Mouse (Mus musculus): Measurements from ENCODE around the gene Brinp2.

The Brinp2 gene

DNA sequence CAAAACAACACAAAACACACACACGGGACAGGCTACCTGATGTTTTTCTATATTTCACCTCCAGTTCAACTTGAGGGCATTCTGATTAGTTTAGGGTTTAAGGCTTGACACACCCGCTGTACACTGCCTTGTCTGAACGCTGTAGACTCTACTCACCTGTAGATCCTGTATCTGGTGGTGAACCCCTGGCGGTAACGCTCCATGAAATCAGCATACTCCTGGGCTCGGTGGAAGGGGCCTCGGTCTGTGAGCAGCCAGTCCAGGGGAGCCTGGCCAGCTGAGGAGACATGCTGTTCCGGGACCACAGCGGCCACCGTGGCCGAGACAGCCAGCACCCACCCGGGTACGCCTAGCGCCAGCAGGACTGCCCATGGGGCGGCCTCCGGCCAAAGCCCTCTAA, 60.9 kb downstream of the Brinp2 start:
- no peak for DNase-seq (ENCODE audit: low spot score)

- DNase-seq (ENCODE audit: low spot score): no peak
Measured at GRCm38 (mm10) chr1:158285198-158285597, 70.9 kb downstream of the Brinp2 start.

DNA sequence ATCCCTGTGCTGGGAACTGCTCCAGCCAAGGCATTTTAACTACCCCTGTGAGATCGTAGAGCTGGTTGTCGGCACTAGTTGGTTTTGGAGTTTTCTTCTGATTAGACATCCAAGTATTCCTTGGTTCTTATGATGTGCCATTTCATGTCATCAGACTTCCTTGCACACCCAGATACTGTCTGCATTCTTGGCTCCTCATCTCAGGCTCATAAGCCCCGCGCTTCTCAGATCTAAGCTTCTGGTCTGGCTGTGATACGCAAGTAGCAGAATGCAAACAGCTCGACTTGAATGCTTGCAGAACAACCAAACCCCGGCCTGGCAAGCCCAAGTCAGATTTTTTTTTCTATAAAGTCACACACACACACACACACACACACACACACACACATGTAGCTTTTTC, 72.3 kb downstream of the Brinp2 start:
- no peak for DNase-seq (ENCODE audit: low spot score)

DNA sequence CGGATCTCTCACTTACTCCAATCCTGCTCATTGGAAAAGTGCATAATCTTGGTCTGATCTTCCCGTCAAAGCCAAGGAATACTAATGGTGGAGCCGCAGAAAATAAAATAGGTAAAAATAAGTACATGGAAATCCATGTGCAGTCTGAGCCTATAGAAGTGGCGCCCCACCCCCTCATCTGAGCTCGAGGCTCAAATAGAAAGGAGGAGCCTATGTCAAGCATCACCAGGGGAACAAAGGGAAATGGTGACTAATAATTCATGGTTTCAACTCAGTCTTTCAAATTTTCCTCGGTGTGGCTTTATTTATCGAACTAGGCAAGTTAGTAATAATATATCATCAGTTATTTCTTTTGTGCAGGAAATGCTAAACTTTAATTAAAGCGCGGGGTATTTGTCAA, 84.1 kb downstream of the Brinp2 start:
- DNase-seq (ENCODE audit: low spot score): no peak

DNA sequence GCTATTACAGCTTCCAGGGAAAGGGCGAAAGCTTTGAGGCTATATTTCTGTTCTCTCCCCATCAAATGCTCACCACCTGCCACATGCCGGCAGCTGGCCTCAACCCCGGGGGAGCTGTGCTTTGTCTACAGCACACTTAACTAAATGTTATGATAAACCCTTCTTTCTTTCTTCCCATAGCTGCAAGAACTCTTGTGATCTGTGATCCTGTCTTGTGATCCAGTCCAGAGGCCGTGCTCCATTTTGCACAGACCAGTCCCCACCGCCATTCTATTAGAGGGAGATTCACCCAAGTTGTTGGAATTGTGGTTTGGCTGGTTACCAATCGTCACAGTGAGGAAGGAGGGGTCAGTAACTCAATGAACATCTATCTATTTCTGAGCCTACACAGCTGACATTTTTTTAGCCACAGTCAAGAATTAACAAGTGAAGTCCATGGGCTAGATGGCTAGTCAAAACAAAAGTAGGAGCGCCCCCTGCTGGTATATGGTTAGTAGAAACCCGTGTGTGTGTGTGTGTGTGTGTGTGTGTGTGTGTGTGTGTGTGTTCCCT, 89.0 kb downstream of the Brinp2 start:
- DNase-seq (ENCODE audit: low spot score): no peak

- no peak for DNase-seq (ENCODE audit: low spot score)
Measured at GRCm38 (mm10) chr1:158266293-158267019, 89.7 kb downstream of the Brinp2 start.

DNA sequence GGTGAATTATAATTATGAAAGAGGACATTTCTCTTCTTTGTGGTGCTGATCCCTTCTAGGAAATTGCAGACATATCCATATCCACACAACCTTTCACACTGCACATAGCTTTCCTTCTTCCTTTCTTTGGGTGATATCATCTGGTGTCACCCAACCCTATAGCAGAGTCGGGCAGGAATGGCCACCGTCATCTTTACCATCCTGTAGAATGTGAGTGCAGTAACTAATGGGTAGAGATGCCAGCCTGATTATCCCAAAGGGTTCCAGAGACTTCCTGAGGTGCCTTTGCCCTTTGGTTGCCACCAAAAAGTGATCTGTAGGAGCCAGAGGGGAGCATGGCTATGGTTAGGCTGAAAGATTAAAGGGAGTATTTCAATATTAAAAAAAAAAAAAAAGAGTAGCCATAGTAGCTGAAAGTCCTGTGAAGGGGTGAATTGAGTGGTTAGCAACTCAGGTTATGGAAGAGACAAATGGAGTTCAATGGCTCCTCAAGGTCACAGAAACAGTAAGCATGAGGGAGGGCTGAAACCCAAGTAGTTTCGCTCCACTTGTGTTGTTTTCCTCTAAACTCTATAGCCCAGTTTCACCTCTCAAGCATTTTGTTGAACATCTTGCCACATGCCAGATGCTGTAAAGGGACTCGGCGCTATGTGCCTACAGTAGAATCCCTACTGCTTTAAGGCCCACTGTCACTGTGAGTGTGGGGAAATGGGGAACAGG, 96.5 kb downstream of the Brinp2 start:
- no peak for DNase-seq (ENCODE audit: low spot score)

DNA sequence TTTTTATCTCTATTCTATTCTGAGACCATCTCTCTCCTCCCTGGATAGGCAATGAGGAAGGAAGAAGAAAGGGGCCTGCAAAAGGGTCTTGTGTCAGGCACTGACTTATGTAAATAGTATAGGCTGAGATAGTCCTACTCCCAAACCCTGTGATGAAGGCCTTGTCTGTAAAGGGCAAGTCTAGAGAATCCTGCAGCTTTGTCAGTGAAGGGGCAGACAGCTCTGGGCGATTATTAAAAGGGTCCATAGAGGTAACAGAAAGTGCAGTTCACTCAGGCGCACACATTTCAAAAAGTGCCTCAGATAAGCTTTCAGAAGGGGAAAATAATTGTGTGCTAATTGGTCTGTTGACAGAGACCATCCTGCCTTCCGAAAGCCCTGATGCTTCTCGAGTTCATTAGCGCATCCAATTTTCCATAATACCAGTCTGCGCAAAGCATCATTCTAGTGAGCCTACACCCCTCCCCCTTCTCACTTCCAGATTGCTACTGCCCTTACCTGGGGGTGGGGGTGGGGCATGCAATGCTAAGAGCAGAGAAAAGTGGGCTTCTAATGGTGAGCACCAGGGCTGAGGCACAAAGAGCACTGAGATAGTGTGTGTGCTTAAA, 97.3 kb downstream of the Brinp2 start:
- no peak for DNase-seq (ENCODE audit: low spot score)

GRCm38 (mm10) chr1:158255912-158256680, 100.0 kb downstream of the Brinp2 start:
- DNase-seq (ENCODE audit: low spot score): no peak

- no peak for DNase-seq (ENCODE audit: low spot score)
Measured at GRCm38 (mm10) chr1:158252682-158253222, 103.4 kb downstream of the Brinp2 start.

- DNase-seq (ENCODE audit: low spot score): no peak
Measured at GRCm38 (mm10) chr1:158248266-158248665, 107.9 kb downstream of the Brinp2 start.

DNA sequence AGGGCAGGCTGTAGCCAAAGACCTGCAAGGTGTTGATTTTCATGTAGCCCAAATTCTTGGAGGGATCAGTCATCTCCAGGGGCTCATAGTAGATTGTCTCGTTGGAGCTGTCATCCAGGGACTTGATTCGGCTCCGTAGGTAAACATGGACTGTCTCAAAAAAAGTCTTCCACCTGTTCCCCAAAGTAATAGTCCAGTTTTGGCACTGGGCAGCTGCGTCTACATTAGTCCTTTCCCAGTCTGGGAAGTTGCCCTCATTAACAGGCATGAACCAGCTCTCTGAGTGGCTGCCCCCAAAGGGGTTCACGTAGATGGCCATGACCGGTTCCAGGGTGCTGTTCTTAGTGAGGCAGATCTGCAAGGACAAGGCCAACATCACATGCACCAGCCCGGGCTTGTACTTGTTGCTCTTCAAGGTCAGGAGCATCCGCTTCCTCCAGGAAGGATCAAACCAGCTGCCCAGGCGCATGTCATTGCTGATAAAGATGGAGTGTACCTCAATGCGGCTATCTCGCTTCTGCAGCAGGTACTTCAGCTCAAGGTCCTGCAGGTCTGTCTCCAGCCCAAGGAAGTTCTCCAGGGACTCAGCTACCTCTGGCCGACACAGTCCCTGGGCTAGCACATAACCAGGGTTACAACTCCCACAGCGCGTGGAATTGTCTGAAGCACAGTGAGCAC, 109.5 kb downstream of the Brinp2 start:
- DNase-seq (ENCODE audit: low spot score): no peak

DNA sequence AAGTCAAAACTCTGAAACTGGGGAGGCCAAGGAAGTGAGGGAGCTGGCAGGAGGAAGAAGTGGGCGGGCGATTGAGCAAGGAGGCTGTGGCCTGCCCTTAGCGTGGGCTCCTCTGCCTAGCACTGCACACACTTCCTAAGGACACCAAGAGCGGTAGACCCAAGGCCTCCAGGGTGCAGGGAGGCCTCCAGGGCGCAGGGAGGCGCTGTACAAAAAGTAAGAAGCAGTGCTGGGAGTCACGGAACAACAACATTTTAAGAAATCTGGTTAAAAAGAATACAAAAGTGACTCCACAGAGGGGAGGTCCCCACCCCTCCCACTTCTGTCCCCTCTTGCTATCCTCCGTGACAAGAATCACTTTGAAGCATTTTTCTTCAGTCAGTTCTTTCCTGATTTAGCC, 110.6 kb downstream of the Brinp2 start:
- no peak for DNase-seq (ENCODE audit: low spot score)

- DNase-seq (ENCODE audit: low spot score): no peak
Measured at GRCm38 (mm10) chr1:158244016-158244415, 112.1 kb downstream of the Brinp2 start.

DNA sequence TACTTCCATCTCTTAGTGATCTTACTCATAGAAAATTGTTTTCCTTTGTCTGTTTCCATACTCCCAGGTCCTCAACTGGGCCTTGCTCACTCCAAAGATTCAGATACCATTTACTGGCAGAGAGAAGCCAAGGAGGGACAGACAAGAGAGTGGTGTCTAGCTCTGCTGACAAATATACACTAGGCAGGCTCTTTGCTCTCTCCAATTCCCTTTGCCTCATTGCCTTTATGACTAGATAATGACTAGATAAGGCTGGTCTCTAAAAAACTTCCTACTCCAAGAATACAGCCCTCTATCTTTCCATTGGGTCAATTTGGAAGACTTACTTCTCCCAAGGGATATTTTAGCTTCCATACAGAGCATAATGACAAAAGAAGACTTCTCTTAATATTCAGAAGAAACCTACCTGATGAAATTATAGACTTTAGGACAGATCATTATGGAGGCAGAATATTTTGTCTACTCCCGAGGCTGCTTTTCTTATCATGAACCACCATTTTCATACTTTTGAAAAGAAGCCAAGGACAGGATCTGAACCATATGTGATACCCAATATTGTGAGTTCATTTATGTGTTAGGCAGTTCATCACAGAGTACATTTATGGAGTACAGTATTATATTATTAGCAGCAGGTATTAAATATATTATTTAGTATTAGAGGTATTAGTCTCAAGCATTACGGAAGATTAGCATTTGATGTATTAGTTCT, 114.1 kb downstream of the Brinp2 start:
- no peak for DNase-seq (ENCODE audit: low spot score)

DNA sequence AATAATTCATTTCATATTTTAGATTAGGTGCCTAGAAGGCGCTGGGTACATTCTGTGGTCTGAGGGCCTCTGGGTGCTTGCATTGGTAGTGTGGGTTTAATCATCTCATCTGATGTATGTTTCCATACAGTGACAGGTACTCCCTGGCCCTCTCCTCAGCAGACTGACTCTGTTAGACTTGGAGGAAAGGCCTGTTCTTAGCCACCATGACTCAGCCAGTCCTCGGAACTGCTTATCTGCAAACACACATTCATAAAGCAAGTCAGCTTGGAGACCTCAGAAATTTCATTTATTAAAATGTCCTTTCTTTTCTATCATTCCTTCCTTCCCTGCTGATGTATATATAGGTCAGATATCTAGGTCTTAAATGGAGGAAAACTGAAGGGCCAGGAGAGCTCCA, 116.3 kb downstream of the Brinp2 start:
- no peak for DNase-seq (ENCODE audit: low spot score)

GRCm38 (mm10) chr1:158238722-158239121, 117.4 kb downstream of the Brinp2 start:
- no peak for DNase-seq (ENCODE audit: low spot score)

DNA sequence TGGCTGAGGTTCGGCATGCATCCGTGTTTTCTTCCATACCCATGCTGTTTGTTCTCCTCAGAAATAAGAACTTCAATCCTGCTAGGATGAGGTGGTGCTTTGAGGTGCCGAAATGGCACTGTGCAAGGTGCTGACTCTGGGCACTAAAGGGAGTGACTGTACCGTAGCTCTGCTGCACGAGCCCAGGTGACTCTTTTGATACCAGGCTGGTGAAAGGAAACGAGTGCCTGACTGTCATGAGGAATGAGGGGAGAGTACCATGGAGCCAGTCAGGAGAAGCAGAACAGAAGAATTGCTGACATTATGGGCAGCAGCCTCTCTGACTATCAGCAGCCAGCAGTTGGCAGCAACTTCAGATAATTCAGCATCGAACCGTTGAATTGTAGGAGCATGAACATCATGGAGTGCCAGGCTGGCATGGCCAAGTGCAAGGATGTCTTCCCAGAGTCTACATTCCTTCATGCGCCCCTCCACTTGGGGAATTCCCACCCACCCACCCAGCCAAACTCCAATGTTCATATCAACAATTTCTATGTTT, 127.4 kb downstream of the Brinp2 start:
- no peak for DNase-seq (ENCODE audit: low spot score)

DNA sequence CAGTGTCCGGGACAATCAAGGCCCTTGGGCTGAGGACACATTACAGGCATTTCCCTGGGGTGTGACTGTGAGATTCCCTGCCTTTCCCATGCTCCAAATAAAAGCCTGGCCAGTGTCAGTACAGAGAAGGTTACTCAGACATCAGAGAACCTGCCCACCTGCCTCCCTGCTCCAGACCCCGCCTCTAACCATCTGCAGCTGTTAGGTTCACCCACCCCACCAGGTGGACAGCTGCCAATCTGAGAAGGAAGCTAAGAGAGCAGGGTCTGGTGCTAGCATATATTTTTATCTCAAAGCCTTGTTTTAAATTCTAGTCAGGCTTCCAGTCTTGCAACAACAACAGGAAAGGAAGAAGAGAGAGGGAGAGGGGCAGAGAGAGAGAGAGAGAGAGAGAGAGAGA, 128.9 kb downstream of the Brinp2 start:
- no peak for DNase-seq (ENCODE audit: low spot score)

DNA sequence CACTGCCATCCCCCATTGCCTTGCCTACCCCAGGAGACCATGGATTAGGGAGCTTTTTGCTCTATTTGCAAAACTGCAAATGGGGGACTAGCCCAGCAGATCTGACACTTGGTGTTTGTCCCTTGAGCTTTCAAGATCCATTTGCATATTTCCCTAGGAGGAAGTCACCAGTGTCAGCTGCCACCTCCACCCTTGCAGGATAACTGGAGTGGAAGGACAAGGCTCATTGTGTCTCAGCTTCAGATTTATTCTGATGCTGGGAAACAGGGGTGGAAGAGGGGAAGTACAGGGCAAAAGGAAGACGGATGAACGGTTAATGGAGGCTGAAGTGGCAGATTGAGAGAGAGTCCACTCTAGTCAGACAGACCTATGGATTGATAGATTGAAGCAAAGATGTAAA, 129.4 kb downstream of the Brinp2 start:
- no peak for DNase-seq (ENCODE audit: low spot score)
